Mouse (Mus musculus): ENCODE data around the gene Evi5. TPM values are rescaled to one million over a fixed set of nuclear protein-coding genes. Genes with fewer than 3 reads are reported as not detected.
"Not testable (repeated sequence)": the region's sequence is repeated elsewhere in the genome, so short reads cannot be mapped to it uniquely, and the experiment has no call there.

Evi5 gene
- polyA plus RNA-seq, 1 experiment from 2014 or later = 85.2 TPM

DNA sequence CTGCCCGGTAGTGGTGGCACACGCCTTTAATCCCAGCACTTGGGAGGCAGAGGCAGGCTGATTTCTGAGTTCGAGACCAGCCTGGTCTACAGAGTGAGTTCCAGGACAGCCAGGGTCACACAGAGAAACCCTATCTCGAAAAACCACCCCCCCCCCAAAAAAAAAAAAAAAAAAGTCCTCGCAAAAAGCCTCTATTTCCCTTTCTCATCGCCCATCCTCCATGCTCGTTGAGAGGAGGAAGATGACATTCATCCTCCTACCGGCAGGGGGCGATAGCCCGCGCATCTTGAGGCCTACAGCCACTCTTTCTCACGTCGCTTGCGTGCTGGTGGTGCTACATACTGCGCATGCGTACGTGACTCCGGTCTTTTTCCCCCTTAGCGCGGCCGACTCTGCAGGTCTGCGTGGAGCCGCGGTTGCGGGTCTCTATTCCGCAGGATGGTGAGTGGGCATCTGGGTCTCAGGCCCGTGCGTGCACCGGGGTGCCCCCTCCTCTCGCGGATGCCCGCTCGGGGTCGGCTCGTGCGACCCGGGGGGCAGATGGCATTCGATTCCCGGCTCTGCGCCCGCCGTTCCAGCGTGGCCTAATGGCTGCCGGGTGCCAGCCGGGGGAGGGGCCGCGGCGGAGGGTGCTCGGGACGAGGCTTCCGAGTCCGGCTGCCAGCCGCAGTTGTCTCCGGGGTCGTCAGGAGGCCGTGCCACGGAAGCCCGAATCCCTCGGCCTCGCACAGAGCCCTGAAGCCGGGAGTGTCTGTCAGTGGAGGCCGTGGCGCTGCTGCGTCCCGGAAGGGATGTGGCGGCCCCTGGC lies 25.5 kb upstream of the Evi5 start, which contains the start of gene Rpl5:
Gene Rpl5 (plus strand): TSS at position 297 of the 808 bp plus-strand sequence.
- Histone ChIP-seq H3K9me3 (no peaks in the 10 kb centered on the region), H3K4me1 (peaks cover 5% of the 10 kb centered on the region; the same call in 1 of the 2 replicates), H3K27ac (peak within 1 kb of the TSS; percentile 88), H3K9ac (peak within 1 kb of the TSS; percentile 98), H3K27me3 (no peaks in the 10 kb centered on the region), H3K4me2 (replicated peaks) (peak within 1 kb of the TSS; percentile 78), H3K36me3 (peaks cover 30% of the 10 kb centered on the region), H3K4me3 (peak within 1 kb of the TSS; percentile 99)
- 4% methylated on average over 65 of the region's 66 CpGs for WGBS
- ATAC-seq (ENCODE audit: insufficient number of reproducible peaks, insufficient read depth, low FRiP score, low TSS enrichment) = peak; percentile 91

- Histone ChIP-seq H3K27ac (no peak overlapping the region), H3K9ac (no peak overlapping the region), H3K4me3 (no peak overlapping the region), H3K4me2 (replicated peaks) (no peak overlapping the region), H3K36me3 (no peaks in the 10 kb centered on the region), H3K9me3 (no peaks in the 10 kb centered on the region), H3K27me3 (no peaks in the 10 kb centered on the region), H3K4me1 (no peaks in the 10 kb centered on the region)
- 68% methylated on average over 1 of the region's 1 CpGs for WGBS
- no peak for ATAC-seq (ENCODE audit: insufficient number of reproducible peaks, insufficient read depth, low FRiP score, low TSS enrichment)
These were observed 21.4 kb upstream of the Evi5 start for GRCm38 (mm10) chr5:107896265-107896664.

DNA sequence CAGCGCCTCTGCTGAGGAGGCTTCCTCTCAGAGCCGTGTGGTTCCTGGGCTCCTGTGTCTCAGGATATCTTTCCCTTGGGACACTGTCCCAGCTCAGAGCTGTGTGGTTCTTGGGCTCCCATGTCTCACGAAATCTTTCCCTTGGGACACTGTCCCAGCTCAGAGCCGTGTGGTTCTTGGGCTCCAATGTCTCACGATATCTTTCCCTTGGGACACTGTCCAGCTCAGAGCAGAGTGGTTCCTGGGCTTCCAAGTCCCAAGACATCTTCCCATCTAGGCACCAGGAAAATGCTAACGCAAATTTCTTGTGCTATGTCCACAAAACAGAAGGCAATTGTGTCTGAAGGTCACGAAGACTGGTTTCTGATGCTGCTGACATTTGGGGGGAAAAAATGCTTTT lies 19.8 kb upstream of the Evi5 start:
- Histone ChIP-seq H3K9me3 (no peaks in the 10 kb centered on the region), H3K9ac (no peak overlapping the region), H3K27ac (no peak overlapping the region), H3K36me3 (no peaks in the 10 kb centered on the region), H3K4me2 (replicated peaks) (no peak overlapping the region), H3K4me3 (no peak overlapping the region), H3K27me3 (no peaks in the 10 kb centered on the region), H3K4me1 (no peaks in the 10 kb centered on the region)
- no peak for ATAC-seq (ENCODE audit: insufficient number of reproducible peaks, insufficient read depth, low FRiP score, low TSS enrichment)
- WGBS = 65% methylated on average over 7 of the region's 7 CpGs

DNA sequence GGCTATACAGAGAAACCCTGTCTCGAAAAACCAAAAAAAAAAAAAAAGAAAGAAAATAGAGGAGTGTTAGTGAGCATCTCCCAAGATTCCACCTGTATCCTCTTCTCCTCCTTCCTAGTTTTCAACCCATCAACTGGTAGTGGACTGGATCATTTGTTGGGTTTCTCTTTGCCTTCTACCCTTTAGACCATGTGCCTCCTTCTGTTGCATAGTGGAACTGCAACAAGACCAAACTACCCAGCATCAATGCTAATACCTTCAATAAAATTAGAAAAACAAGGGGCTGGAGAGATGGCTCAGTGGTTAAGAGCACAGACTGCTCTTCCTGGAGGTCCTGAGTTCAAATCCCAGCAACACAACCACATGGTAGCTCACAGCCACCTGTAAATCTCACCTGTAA lies 16.6 kb upstream of the Evi5 start:
- H3K36me3 ChIP-seq; H3K4me3 ChIP-seq; H3K4me2 ChIP-seq (replicated peaks); ATAC-seq (ENCODE audit: insufficient number of reproducible peaks, insufficient read depth, low FRiP score, low TSS enrichment); H3K27me3 ChIP-seq; H3K4me1 ChIP-seq; H3K9ac ChIP-seq; H3K9me3 ChIP-seq; H3K27ac ChIP-seq: not testable (repeated sequence)
- no CpG with 5 or more reads among the region's 1 CpGs for WGBS

DNA sequence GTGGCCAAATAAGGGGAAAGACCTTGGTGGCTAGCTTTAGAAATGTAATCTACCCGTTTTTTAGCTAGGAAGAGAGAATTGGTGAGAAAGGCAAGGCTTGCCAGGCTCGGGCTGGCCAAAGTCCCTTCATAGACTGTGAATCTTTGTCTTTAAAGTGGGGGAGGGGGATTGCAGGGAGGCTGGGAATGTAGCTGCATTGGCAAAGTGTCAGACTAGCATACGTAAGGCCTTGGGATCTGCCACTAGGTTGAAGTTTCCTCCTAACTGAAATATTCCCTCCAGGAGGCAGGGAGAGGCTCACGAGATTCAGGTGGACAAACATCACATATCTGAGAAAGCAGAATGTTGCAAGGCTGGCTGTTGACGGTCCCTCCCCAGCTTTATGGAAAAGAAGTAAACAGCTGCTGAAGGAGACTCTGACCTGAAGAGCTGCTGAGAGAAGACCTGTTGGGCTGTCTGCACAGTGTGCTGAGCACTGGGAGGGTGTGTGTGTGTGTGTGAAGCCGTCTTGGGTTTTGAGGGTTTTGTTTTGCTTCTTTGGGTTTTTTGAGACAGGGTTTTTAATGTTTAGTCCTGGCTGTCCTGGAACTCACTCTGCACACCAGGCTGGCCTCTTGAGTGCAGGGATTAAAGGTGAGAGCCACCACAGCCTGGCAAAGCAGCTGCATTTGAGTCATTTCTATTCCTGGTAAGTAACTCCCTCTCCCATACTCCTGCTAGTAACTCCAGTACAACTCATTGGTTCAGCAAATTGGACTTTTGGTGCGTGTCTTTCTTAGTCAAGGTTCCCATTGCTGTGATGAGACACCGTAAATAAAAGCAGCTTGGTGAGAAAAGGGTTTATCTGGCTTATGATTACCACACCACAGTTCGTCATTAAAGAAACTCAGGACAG lies 15.3 kb upstream of the Evi5 start:
- Histone ChIP-seq H3K4me3 (no peak overlapping the region), H3K9me3 (no peaks in the 10 kb centered on the region), H3K9ac (no peak overlapping the region), H3K36me3 (no peaks in the 10 kb centered on the region), H3K4me1 (no peaks in the 10 kb centered on the region), H3K27me3 (no peaks in the 10 kb centered on the region), H3K4me2 (replicated peaks) (no peak overlapping the region), H3K27ac (no peak overlapping the region)
- 57% methylated on average over 9 of the region's 9 CpGs for WGBS
- no peak for ATAC-seq (ENCODE audit: insufficient number of reproducible peaks, insufficient read depth, low FRiP score, low TSS enrichment)

GRCm38 (mm10) chr5:107880710-107881109 lies 5.8 kb upstream of the Evi5 start:
- H3K4me3 ChIP-seq = no peak overlapping the region
- no peaks in the 10 kb centered on the region for H3K36me3 ChIP-seq
- H3K27ac ChIP-seq = no peak overlapping the region
- no peak overlapping the region for H3K4me2 ChIP-seq (replicated peaks)
- no peaks in the 10 kb centered on the region for H3K27me3 ChIP-seq
- no peaks in the 10 kb centered on the region for H3K4me1 ChIP-seq
- no peak for ATAC-seq (ENCODE audit: insufficient number of reproducible peaks, insufficient read depth, low FRiP score, low TSS enrichment)
- no peaks in the 10 kb centered on the region for H3K9me3 ChIP-seq
- H3K9ac ChIP-seq = no peak overlapping the region
- WGBS = 78% methylated on average over 5 of the region's 5 CpGs

DNA sequence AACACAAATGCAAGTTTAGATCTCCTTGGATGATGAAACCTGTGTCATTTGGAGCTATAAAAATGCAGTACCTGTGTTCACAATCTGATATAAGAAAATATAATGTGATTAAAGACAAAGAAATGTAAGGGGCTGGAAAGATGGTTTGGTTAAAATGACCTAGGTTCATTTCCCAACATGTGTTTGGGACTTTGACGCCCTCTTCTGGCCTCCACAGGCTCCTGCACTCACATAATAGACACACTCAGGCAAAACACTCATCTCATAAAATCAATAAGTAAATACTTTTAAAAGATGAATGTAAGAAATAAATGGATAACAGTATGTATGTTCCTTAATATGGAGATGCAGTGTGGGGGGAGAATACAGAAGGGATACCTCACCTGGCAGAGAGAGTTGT lies 2.1 kb upstream of the Evi5 start:
- no peaks in the 10 kb centered on the region for H3K9me3 ChIP-seq
- WGBS = 79% methylated on average over 1 of the region's 1 CpGs
- no peak overlapping the region for H3K4me2 ChIP-seq (replicated peaks)
- ATAC-seq (ENCODE audit: insufficient number of reproducible peaks, insufficient read depth, low FRiP score, low TSS enrichment) = no peak
- H3K4me1 ChIP-seq = no peaks in the 10 kb centered on the region
- H3K9ac ChIP-seq = no peak overlapping the region
- H3K36me3 ChIP-seq = no peaks in the 10 kb centered on the region
- H3K4me3 ChIP-seq = no peak overlapping the region
- no peaks in the 10 kb centered on the region for H3K27me3 ChIP-seq
- H3K27ac ChIP-seq = no peak overlapping the region

DNA sequence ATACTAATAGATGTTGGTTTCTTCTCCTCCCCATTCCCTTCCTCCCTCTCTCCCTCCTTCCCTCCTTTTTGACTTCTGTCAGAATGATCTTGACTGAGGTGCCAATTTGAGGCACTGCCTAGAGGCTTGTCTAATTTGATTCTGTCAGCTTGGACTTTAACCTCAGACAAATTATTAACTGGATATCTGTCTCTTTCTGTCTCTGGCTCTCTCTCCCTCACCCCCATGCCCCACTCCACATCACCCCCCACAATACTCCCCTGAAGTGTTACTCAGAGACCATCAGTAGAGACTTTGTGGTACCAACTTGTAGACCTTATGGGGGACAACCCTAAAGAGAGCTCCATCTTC lies 329 bp upstream of the Evi5 start:
- Histone ChIP-seq H3K9ac (no peak overlapping the region), H3K36me3 (no peaks in the 10 kb centered on the region), H3K4me2 (replicated peaks) (no peak overlapping the region), H3K27me3 (0 out of 2 replicates have a peak, but pooled peaks cover under 1% of the 10 kb centered on the region), H3K4me3 (no peak overlapping the region), H3K9me3 (no peaks in the 10 kb centered on the region), H3K4me1 (no peaks in the 10 kb centered on the region), H3K27ac (no peak overlapping the region)
- no peak for ATAC-seq (ENCODE audit: insufficient number of reproducible peaks, insufficient read depth, low FRiP score, low TSS enrichment)

DNA sequence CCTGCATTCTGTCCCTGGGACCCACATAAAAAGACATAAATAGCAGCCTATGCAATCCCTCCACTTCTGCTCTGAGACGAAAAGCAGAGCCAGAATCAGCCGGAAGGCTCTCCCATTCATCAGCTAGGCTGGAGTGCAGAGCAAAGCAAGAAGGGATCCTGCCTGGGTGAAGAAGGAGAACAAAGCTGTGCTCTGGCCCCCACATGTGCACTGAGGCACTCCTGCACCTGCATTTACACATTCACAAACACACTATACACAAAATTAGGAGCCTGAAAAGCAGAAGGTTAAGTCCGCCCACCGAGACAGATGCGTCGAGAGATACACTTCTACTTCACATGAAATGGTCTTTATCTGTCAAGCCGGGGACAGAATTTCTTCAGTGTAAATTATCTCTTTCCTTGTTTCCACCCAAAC lies 1.0 kb downstream of the Evi5 start:
- no peak for ATAC-seq (ENCODE audit: insufficient number of reproducible peaks, insufficient read depth, low FRiP score, low TSS enrichment)
- Histone ChIP-seq H3K36me3 (no peaks in the 10 kb centered on the region), H3K4me2 (replicated peaks) (no peak overlapping the region), H3K27ac (no peak overlapping the region), H3K4me1 (no peaks in the 10 kb centered on the region), H3K27me3 (0 out of 2 replicates have a peak, but pooled peaks cover 3% of the 10 kb centered on the region), H3K9ac (no peak overlapping the region), H3K9me3 (no peaks in the 10 kb centered on the region), H3K4me3 (no peak overlapping the region)
- 72% methylated on average over 7 of the region's 7 CpGs for WGBS

- Histone ChIP-seq H3K27me3 (0 out of 2 replicates have a peak, but pooled peaks cover 3% of the 10 kb centered on the region), H3K9ac (no peak overlapping the region), H3K4me2 (replicated peaks) (no peak overlapping the region), H3K9me3 (no peaks in the 10 kb centered on the region), H3K4me3 (no peak overlapping the region), H3K36me3 (no peaks in the 10 kb centered on the region), H3K4me1 (no peaks in the 10 kb centered on the region), H3K27ac (no peak overlapping the region)
- 89% methylated on average over 6 of the region's 6 CpGs for WGBS
- no peak for ATAC-seq (ENCODE audit: insufficient number of reproducible peaks, insufficient read depth, low FRiP score, low TSS enrichment)
These were observed 1.6 kb downstream of the Evi5 start for GRCm38 (mm10) chr5:107873330-107873729.

GRCm38 (mm10) chr5:107869701-107870100 lies 5.2 kb downstream of the Evi5 start:
- H3K4me2 ChIP-seq (replicated peaks) = no peak overlapping the region
- ATAC-seq (ENCODE audit: insufficient number of reproducible peaks, insufficient read depth, low FRiP score, low TSS enrichment) = no peak
- 0 out of 2 replicates have a peak, but pooled peaks cover 3% of the 10 kb centered on the region for H3K27me3 ChIP-seq
- no peaks in the 10 kb centered on the region for H3K9me3 ChIP-seq
- H3K4me1 ChIP-seq = peaks cover 6% of the 10 kb centered on the region; the same call in 1 of the 2 replicates
- H3K36me3 ChIP-seq = no peaks in the 10 kb centered on the region
- no peak overlapping the region for H3K9ac ChIP-seq
- WGBS = 65% methylated on average over 2 of the region's 2 CpGs
- H3K27ac ChIP-seq = no peak overlapping the region
- H3K4me3 ChIP-seq = no peak overlapping the region

Measured in embryonic facial prominence, embryonic 12.5 days (tissue).